Mouse (Mus musculus): ENCODE measurements around the gene Pip4p1.

Pip4p1 gene

GRCm38 (mm10) chr14:50892541-50893459 is 37.9 kb downstream of the Pip4p1 start:
- no peak for DNase-seq

DNA sequence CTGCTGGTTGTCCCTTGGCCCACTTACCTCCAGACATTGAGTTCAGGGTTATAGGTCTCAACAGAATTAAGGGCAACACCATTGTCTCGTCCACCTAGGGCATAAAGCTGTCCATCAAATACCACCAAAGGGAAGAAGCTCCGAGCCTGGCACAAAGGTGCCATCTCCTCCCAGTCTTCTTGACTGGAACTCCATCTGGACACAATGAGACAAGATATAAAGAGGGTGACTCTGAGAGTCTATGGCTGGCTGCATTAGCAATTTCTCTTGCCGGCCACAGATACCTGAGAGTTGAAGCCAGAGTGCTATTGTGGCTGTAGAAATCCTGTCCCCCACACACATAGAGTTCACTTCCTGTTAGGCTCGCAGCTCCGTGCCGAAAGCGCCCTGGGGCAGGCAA is 38.6 kb downstream of the Pip4p1 start:
- no peak for DNase-seq

DNA sequence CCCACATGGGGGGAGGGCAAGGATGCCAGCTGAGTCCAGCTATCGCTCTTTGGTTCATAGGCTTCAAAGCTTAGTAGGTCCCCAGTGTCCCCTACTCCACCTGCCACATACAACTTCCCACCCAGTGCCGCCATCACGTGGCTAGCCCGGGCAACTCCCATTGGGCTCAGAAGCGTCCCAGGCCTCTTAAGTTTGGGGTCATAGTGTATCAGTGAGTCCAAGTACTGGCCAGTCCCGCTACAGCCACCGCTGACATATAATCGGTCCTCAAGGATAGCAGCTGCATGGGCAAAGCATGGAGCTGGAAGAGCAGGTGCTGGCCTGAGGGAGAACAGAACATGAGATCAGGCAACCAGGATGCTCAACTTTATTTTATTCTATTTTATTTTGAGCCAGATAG is 39.0 kb downstream of the Pip4p1 start:
- DNase-seq: no peak

DNA sequence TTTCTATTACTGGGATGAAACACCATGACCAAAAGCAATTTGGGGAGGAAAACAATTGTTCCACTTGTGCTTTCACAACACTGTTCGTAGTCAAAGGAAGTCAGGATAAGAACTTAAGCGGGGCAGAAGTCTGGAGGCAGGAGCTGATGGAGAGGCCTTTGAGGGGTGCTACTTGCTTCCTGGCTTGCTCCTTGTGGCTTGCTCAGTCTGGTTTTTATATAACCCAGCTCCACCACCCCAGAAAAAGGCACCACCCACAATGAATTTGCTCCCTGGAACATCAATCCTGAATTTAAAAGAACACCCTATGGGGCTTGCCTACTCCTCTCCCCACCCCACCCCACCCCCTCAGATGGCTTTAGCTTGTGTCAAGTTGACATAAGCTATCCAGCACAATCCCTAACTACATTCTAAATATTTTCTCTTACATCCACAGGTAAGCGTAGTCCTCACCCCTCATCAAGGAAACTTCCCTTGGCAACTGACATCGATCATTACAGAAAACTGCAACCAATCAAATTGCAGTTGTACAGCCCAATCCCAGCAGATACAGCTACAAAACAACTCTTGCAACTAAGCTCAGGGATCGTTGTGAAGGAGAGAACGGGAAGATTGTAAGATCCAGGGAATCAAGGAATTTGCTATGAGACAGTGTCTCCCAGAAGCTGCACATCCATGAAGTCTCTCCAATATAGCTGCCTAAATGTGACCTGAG is 54.3 kb downstream of the Pip4p1 start:
- DNase-seq: no peak

Data from liver (tissue).